Mouse (Mus musculus) embryonic fibroblast, embryonic 13.5 days (primary cell): ENCODE data around the gene Bcam.

ENCODE experiments used
- CTCF ChIP-seq: IDR thresholded peaks from 2 replicates; pipeline ENCODE4 v1.5.1; 2011; ENCODE audit warnings: mild to moderate bottlenecking, control low read depth, low read length, moderate library complexity, borderline replicate concordance; ENCODE audit not compliant: insufficient read depth
- POLR2A ChIP-seq: IDR thresholded peaks from 2 replicates; pipeline ENCODE4 v1.6.1; 2011; ENCODE audit warnings: low read depth, mild to moderate bottlenecking, control low read depth, low read length, moderate library complexity

GRCm38 (mm10) chr7:19740269-19740668 lies 30.5 kb downstream of the Bcam start:
- TF ChIP-seq CTCF = no peak
- no peak for TF ChIP-seq POLR2A
